Mouse (Mus musculus) ZHBTc4 (cell line): ENCODE measurements around the gene Spaca7.
A peak's percentile ranks its signal among the peaks of the same experiment; 100 is the strongest.
"Not testable (repeated sequence)": the region's sequence is repeated elsewhere in the genome, so short reads cannot be mapped to it uniquely, and the experiment has no call there.

Source experiments
- DNase-seq: peaks from one replicate; pipeline ENCODE4 v3.0.0-alpha.2; 2011; ENCODE audit warnings: low read depth, low spot score

The Spaca7 gene

GRCm38 (mm10) chr8:12609752-12610449 lies 37.1 kb downstream of the Spaca7 start:
- no peak for DNase-seq

DNA sequence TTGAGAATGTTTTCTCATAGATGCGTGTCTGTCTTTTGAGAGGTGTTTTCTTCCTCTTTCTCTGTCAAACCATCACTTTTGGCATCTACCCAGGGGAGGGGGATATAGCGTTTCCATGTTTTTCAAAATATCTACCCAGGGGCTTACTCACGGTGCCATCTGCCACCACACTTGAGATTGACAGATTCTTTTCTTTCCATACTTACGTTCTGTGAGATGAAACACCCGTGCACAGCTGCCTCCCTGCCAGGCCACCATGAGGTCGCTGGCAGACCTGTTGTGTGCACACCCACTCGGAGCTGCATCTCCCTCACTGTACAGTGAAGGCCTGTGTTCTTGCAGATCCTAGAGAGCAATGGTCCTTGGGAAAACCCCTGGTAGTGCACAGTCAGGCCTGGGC lies 40.4 kb downstream of the Spaca7 start:
- DNase-seq = no peak

DNA sequence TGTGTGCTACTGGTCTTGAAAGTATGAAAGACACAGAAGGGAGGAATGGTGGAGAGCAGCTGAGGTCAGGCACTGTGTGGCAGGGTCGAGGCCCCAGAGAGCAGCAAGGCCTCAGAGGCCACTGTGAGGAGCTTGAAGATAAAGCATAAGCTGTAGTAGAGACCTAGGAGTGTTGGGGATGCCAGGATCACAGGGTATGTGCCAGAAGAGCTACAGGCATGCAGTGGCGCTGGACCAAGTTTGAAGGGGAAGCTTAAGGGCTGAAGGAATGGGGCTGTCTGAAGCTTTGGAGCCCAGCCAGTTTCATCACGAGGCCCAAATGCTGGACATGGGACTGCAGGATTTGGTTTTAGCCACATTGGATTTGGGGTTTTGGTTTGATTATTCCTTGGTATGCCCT lies 44.5 kb downstream of the Spaca7 start:
- DNase-seq = not testable (repeated sequence)

DNA sequence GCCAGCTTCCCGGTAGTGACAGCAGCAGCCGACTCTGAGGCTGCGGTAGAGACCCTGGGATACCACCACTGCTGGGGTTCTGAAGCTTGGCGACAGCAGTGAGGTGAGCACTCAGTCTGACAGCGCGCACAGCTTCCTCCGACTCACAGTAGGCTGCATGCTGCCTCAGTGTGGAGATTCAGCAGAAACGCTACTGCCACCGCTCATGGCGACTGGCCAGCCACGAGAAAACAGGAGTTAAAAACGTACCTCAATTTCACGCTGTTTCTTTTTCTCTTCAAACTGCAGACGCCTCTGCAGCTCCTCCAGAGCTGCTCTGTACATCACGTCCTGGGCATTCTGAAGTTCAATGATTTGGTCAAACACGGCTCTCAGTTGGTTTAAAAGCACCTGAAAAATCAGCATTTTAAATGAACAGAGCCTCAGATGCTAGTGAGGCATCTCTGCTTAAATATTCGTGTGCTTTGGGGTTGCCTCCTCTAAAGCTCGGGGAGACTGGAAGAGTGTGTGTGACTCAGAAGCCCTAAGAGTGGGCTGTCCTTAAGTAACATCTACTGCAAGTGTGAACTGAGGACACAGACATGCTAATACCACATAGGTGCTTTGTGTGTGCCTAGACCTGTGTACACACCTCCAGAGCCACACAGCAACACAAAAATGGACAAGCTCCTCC lies 48.9 kb downstream of the Spaca7 start:
- DNase-seq = no peak

DNA sequence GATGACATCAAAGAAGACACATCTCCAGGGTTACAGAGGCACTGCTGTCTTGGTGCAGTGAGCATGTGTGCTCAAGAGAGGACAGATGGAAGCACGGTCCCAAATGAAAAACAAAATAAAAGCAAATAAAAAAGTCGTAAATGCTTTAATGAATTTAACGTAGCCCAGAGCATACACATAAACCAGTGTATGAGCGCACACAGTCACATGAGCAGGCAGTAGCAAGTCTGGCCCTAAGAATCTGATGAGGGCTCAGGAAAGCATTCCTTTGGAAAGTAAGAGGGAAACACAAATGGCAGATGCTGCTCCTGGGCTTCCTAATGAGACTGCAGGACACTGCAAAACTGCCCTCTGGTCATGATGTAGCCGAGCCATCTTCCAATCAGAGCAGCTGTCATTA lies 53.1 kb downstream of the Spaca7 start:
- no peak for DNase-seq

DNA sequence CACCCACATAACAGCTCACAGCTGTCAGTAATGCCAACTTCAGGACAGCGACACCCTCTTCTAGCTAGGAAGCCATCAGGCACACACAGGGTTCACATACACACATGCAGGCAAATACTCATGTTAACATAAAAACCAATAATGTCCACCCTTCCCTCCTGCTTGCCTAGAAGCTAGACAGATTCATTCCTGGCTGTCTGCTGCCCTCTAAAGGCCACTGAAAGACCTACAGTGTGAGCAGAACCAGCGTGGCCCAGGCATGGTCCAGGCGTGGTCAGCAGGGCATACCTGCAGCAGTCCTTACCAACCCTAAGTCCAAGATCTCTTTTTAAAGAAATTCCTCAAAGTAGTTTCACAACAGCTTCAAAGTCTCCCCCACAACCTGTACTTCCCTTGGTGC lies 56.2 kb downstream of the Spaca7 start:
- DNase-seq = peak; percentile 57

DNA sequence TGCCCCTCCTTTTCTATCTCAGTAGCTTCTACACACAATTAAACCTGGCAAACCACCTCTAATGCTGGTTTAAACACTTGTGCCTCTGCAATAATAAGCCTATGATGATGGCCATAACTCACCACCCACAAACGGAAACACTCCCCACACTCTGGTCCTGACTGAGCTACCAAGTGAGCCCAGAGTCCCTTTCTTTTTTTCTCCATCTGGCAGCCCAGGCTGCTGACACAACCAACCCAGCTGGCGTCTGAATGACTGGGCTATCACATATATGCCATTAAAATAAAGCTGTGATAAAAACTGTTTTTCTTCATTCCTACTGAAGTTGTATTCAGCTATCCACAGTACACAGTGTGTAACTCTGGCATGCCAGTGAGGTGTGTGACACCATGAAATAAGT lies 62.5 kb downstream of the Spaca7 start:
- no peak for DNase-seq

DNA sequence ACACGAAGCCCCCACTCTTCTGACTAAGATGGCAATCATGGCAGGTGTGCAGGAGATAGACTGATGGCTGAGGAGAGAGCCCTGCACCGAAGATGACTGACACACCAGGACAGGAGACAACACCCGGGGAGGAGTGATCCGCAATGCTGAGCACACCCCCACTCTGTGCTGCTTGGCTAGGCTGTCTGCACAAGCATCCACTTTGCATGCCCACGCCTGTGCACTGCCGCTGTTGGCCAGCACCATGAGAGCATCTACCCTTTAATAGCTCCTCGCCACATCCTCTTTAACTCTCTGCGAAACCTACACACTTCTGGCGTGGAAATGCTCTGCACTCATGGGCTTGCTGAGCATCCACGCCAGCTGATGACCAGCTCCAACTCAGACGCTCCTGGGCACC lies 65.6 kb downstream of the Spaca7 start:
- no peak for DNase-seq

DNA sequence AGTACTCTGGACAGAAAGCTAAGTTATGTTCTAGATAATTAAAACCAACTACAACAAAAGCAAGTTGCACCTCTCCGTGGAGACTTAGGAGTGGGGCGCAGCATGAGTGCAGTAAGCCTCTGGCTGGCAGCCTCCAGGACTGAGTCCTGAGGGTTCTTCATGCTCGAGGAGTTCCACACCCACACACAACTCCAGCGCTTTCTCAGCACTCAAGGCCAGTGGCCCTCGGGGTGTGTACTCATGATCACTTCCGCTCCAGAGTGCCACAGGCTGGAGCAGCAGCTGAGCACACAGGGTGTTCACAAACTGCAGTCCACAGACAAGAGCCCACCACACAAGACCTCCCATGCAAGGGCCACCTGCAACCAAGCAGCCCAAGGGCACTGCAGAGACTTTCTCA lies 68.7 kb downstream of the Spaca7 start:
- no peak for DNase-seq

- DNase-seq = no peak
Observed at GRCm38 (mm10) chr8:12644341-12644740, 71.5 kb downstream of the Spaca7 start.

DNA sequence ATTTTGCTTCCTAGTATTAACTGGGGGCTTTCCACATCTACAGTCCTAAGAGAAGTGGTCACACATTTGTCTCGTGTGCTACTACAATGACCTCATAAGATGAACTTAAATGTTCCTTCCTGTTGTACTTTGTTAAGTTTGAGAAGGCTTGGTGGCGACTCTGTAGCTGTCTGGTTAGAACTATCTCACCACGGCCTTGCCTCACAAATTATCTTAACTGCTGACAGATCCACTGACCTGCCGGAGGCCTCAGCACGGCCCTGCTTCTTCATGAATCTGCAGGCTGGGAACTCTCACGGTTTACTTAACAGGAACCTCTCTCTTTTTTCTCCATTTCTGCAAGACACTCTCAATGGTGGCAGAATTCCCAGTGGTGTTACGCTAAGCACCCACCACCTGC lies 72.1 kb downstream of the Spaca7 start:
- no peak for DNase-seq

DNA sequence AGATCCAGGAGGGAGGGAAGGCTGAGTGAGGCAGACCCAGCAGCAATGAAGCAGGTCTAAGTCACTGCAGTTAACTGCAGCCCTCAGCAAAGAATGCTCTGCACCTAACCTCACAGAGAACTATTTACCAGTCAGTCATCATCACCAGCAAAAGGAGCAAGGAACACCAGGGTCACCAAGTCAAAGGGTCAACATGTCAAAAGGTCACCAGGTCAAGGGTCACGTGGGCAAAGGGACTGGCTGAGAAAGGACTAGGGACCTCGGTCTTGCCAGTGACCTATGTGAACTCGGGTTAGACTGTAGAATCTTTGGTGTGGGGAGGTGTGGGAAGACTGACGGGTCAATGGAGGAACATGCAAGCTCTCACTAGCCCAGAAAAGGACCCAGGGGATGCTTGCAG lies 73.7 kb downstream of the Spaca7 start:
- DNase-seq = no peak

GRCm38 (mm10) chr8:12648951-12649350 lies 76.1 kb downstream of the Spaca7 start:
- DNase-seq = no peak
